Mouse (Mus musculus) T-helper 17 cell (primary cell): Measurements from ENCODE around the gene Nsrp1.

ENCODE experiments used
- in situ Hi-C, 2 experiments: fragments of 300-600 bp; cut with MboI, MseI; formaldehyde crosslinking; loops; 1 replicate in 1 of 2; 2 replicates in 1 of 2; pipeline ENCODE4 v1.15.1; 2025; ENCODE audit warnings: high pct_unique_total_duplicates in 2 of 2

Gene Nsrp1

DNA sequence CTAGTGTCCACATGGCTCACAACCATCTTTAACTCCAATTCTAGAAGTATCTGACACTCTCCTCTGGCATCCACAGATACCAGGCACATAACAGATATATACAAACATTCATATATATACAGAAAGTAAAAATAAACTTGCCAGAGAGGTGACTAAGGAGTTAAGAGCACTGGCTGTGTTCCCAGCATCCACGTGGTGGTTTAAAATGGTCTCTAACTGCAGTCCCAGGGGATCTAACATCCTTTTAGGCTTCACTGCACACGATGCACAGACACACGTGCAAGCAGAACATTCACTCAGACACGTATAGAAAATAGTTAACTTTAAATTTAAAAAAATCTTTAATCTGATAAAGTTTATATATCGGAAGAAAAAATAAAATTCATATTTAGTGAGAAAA lies 16.3 kb downstream of the Nsrp1 start:
- in situ Hi-C loops, result no loop called here

DNA sequence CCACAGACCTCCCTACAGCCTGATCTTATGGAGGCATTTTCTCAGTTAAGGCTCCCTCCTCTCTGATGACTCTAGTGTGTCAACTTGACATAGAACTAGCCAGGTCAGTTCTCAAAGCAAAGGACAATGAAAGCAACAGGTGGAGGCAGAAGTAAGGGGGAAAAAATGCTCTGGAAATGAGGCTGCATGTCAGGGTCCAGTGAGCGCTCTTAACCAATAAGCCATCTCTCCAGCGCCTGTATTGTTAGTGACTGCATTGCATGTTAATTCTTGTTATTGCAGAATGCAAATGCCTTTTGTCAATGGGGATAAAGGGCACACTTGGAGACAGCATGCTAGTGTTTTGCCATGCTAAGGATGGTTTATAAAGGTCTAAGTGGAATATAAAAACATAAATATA lies 35.4 kb downstream of the Nsrp1 start:
- in situ Hi-C loops, result loop anchor here in 1 of 2 experiments (10.0 kb wide), 1 partner anchor 1408 kb away; the partner anchor contains the start of gene Inpp5k

DNA sequence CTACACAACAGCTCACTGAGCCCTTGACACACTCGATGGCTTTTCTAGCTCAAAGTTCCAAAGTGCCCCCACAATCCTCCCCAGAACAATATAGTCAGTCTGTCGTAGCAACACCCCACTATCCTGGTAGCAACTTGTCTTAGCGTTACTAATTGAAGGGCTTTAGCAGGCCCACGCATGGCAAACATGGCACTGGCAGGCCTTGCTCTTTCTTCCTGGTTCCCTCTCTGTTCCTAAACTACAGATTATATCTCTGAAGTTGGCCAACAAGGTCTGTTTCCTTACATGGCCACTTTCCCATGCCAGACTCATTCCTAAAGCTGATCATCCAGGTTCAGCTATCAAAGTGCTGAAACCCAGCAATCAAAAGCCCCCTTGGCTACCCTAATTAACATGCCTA lies 36.3 kb downstream of the Nsrp1 start:
- in situ Hi-C loops, result loop anchor here in 1 of 2 experiments (10.0 kb wide), 1 partner anchor 1407 kb away; the partner anchor contains the start of gene Inpp5k

DNA sequence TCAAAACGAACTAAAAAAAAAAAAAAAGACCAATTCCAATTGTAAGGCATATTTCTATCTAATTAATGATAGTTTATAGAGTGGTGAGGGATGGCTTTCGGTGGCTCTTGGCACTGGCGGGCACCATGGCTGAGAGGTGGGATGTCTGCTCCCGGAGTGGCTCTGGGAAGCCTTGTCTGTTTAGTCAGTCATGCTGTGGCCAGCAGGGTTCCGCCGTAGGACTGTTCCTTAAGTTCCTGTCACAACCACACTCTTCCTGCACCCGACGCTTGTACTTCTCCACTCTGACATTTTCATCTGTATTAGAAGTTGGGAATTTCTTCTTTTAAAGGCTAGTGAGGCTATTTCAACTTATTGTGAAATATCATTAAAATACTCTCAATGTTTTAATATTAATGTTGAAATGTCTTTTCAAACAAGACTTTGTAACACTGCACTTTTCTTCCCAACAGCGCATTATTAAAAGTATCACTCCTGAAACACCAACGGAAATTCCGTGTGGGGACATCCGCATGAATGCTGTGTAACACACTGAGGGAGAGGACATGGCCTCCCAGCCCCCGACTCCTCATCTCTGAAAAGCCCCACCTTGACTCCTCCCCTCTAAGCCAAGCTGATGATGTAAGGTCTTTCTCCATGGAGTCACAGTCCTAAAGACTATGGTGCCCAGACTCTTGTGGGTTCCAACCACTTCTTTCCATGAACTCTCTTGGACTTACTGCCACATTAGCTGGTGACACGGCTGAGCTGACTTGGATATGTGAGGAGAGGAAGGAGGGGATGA lies 46.9 kb downstream of the Nsrp1 start:
- in situ Hi-C loops, result no loop called here

DNA sequence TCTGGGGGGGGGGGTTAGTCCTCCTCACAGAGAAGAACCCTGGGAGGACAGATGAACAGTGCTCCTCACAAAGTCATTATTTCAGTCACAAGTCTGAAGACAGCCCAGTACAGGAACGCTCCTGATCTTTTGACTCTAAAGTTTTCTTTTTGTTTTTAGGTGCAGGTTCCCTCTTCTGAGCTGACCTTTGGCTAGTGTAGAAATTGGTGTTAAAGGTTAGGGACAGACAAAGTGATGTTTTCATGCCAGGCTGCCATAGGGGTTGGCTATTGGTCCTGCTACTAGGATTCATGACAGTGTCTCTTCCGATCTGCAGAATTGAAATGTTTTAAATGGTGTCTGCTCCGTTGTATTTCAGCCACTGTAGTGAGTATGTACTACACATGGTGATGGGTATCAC lies 50.1 kb downstream of the Nsrp1 start:
- in situ Hi-C loops, result loop anchor here in 1 of 2 experiments (5.0 kb wide), 1 partner anchor 249 kb away; no protein-coding TSS in a partner anchor

DNA sequence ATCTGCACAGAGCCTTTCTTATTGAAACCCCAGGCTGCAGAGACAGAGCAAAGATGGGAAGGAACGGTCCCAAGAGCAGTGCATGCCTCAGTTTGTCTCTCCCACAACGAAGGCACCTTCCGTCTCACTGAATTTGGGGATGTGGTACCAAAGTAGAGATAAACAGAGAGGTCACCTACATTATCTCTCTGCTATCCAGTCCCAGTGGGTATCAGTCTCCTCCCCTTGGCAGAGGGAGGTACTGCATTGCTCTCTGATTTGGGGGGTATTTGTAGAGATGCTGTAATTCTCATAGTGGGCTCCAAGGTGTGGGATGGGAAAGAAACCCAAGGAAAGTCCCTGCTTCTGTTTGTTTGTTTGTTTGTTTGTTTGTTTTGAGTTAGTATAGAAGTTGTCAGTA lies 51.7 kb downstream of the Nsrp1 start:
- in situ Hi-C loops, result loop anchor here in 1 of 2 experiments (5.0 kb wide), 1 partner anchor 251 kb away; no protein-coding TSS in a partner anchor

DNA sequence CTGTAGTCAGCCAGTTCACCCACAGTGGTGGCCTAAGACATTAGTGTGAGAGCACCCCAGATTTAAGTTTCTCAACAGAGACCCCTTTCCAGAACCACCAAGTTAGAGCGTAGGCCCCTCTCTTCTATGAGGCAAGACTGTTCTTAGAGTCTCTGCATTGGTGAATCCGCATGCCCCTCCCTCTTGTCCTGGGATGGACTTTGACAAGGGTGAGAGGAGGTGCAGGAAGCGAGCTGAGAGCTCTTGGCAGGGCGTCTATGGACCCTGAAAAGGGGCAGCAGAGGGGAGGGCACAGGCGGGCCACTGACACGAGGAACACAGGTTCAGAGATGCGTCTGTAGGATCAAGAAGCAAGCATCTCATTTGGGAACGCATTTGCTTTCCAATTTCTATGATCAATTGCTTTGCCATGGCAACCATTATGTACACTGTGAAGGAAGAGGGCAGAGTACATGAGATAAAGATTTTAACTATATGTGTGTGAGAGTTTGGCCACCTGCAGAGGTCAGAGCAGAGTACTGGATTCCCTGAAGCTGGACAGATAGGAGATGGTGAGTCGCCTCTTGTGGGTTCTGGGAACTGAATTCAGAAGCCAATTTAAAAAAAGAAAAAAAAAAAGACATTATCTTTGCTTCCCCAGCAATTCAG lies 56.4 kb downstream of the Nsrp1 start:
- in situ Hi-C loops, result no loop called here

GRCm38 (mm10) chr11:77019539-77019938 lies 58.7 kb downstream of the Nsrp1 start:
- in situ Hi-C loops, result no loop called here

- in situ Hi-C loops, result no loop called here
Observed at GRCm38 (mm10) chr11:77018046-77018445, 60.2 kb downstream of the Nsrp1 start.

GRCm38 (mm10) chr11:77010762-77011475 lies 67.3 kb downstream of the Nsrp1 start:
- in situ Hi-C loops, result no loop called here

DNA sequence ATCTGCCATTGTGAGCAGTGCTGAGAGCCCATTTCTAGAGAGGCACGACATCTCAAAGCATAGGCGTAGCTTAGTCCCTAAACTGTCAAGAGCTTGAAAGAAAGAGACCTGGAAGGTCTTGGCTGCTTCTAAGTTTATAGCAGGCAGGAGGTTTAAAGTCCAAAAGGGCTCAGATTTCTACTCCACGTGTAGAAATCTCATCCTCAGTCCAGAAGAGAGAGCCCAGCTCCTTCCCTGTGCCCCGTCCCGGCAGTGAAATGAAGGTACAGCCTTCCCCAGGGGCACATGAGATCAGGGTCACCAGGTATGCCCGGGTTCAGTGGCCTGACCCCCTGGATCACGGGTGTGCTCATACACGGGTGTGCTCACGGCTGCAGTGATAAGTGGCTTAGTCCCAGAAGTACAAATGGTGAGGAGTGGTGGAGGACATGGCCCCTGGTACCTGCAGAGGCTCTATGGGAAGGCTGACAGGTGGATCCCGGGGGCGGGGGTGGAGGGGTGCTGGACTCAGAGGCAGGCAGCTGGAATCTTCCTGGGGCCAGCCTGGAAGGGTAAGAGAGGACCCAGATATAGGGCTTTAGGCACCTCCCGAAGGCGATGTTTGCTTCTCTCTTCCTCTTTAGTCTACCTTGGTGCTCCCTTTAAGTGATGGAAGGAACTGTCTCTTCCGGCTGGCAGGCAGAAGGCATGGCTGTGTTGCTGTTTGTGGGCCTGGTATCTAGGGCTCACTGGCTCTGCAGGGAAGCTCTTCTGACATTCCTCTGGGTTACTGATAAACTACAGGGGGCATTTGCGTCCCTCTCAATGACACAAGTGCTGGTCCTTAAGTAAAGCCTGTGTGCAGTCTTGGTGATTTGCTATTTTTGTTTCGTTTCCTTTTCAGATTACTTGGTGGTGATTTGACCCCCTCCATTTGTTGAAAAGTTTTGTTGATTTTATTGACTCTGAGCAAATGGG lies 68.9 kb downstream of the Nsrp1 start:
- in situ Hi-C loops, result no loop called here

- in situ Hi-C loops, result no loop called here
Observed at GRCm38 (mm10) chr11:77006616-77007015, 71.6 kb downstream of the Nsrp1 start.

DNA sequence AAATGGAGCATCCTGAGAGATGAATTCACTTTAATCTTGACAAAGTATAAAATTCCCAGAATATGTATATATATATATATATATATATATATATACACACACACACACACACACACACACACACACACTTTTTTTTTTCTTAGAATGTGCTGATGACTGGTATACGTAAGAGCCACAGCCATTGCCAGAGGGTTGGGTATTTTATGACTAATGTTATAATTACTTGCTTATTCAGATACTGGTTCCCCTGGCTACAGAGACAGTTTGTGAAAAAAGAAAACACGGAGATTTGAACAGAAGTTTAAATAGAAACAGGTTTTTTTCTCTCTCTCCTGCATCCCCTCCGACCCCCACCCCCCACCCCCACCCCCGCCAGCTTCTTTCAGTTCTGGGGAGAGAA lies 72.4 kb downstream of the Nsrp1 start:
- in situ Hi-C loops, result no loop called here

DNA sequence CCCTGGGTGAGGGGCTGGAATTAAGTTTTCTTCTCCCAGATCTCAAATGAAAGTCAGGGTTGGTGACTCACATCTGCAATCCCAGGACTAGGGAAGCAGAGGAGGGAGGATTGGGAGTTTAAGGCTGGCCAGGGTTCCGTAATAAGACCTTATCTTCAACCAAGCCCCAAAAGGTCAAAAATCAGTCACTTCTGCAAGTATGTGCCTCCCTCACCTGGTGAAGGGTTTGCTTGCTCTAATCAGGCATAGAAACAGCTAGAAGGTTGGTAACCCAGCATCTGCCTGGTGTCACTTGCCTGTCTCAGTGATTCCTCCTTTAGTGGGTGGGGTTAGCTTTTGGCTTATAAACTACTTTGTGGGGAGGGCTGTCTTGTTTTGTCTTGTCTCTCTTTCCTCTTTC lies 75.9 kb downstream of the Nsrp1 start:
- in situ Hi-C loops, result loop anchor here in 1 of 2 experiments (5.0 kb wide), 1 partner anchor 80 kb away; no protein-coding TSS in a partner anchor

DNA sequence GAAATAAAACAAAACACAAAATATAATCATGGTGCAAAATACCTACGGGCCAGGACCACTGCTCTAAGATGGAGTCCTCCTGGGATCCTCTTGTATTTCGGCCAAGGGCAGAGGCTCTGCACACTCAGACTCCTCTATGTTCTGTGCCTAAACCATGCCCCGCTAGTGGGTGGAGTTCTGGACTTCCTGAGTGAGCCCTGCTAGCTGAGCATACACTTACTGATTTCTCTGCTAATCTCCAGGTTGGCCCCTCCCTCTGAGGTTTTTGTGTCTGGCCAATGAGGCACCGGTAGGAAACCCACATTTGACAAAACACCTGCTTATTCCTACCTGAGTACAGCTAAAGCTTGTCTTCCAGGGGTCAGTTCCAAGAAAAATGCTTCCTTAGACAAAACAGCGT lies 77.5 kb downstream of the Nsrp1 start:
- in situ Hi-C loops, result loop anchor here in 1 of 2 experiments (5.0 kb wide), 1 partner anchor 82 kb away; no protein-coding TSS in a partner anchor

DNA sequence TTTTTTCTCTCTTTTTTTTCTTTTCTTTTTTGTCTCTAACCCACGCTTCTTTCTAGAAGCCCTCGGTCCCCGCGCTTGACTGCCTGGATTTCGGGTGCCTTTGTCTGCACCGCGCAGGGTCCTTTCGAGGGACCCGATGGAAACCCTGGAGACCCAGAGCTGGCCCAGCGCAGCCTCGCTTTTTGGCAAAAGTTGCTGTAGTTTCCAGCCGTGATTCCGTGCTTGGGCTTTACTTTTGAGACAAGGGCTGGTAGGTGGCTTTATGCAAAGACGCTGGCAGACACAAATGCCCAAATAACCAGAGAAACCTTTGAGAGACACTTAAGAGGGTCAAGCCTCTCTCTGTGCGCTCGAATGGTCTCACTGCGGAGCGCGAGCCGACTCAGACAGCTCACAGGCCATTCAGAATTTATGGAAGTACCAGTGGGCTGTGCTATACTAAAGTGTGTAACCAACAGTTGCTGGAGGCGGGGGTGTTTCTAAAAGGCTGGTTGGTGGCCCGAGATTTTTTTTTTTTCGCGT lies 79.5 kb downstream of the Nsrp1 start:
- in situ Hi-C loops, result no loop called here

DNA sequence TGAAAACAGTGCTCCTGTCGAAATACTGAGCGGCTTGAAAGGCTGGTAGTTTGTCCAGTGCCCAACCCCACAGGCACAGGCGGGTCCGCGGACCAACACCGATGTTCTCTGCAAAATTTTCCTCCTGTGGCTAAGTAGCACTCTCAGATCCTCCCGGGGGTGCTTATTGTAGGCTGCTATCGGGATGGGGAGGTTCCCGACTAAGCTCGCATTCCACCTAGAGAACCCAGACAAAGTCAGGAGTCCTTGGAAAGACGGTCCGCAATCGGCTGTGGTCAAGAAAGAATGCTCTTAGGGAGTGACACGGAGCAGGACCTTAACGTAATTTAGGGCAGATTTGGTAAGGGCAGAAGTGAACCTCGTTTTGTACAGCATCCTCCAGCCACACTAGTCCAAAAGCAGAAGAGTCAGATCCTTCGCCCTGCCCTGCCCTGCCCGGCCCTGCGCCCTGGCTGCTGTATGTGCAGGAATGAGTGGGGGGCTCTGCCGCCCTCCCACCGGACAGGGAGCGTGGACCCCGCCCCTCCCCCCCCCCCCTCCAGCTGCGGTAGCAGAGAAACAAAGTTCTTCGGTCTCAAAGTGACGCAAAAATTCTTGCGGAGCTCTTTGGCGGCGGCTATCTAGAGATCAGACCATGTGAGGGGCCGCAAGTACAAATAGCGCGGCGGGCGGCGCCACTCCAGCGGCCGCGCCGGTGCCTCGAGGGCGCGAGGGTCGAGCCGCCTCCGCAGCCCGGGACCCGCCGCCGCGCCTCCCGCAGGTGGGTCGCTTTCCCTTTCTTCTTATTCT lies 80.1 kb downstream of the Nsrp1 start, which contains the start of gene Slc6a4:
Gene Slc6a4 (plus strand): TSS at position 688 of the 789 bp plus-strand sequence.
- in situ Hi-C loops, result no loop called here

- in situ Hi-C loops, result no loop called here
Observed at GRCm38 (mm10) chr11:76997305-76997704, 80.9 kb downstream of the Nsrp1 start.

- in situ Hi-C loops, result no loop called here
Observed at GRCm38 (mm10) chr11:76995966-76996672, 82.1 kb downstream of the Nsrp1 start.
